Mouse (Mus musculus) layer of hippocampus, adult 2 months (tissue): Measurements from ENCODE around the gene Flnc. TPM values are rescaled to one million over a fixed set of nuclear protein-coding genes. Genes with fewer than 3 reads are reported as not detected.
"Not testable (repeated sequence)": the region's sequence is repeated elsewhere in the genome, so short reads cannot be mapped to it uniquely, and the experiment has no call there.

Experiments
- DNase-seq, 2 experiments: peaks; one replicate each; pipeline ENCODE4 v3.0.0; 2022; ENCODE audit warnings: low spot score in 2 of 2
- H3K27ac ChIP-seq: fragments of 200-600 bp; 2 replicates; pipeline ENCODE4 v1.8.1; 2022
- H3K4me3 ChIP-seq: fragments of 200-600 bp; 2 replicates; pipeline ENCODE4 v1.8.1; 2022; ENCODE audit warnings: mild to moderate bottlenecking
- CTCF ChIP-seq: fragments of 200-600 bp; conservative IDR thresholded peaks from 2 replicates; pipeline ENCODE4 v1.8.1; 2022; ENCODE audit warnings: antibody characterized with exemption, mild to moderate bottlenecking, moderate library complexity
- long read RNA-seq, 2 experiments: library from polyadenylated mRNA; stranded (forward); transcript quantifications; one replicate each; pipeline ENCODE4 v2.0.0; 2021; ENCODE audit warnings: borderline mapping rate in 2 of 2
- total RNA-seq, 2 experiments: library from RNA; stranded (reverse); gene quantifications; 2 replicates each; pipeline ENCODE4 v1.2.3; 2021

The Flnc gene
- total RNA-seq, result 1 to 10 TPM; 1.2 to 1.4 TPM
- long read RNA-seq, experiment 1, result 0 reads
- long read RNA-seq, experiment 2, partial matches to known transcripts, result 1 of 1 reads
- long read RNA-seq, experiment 2, other reads (novel, unspliced or antisense), result 0 of 1 reads

DNA sequence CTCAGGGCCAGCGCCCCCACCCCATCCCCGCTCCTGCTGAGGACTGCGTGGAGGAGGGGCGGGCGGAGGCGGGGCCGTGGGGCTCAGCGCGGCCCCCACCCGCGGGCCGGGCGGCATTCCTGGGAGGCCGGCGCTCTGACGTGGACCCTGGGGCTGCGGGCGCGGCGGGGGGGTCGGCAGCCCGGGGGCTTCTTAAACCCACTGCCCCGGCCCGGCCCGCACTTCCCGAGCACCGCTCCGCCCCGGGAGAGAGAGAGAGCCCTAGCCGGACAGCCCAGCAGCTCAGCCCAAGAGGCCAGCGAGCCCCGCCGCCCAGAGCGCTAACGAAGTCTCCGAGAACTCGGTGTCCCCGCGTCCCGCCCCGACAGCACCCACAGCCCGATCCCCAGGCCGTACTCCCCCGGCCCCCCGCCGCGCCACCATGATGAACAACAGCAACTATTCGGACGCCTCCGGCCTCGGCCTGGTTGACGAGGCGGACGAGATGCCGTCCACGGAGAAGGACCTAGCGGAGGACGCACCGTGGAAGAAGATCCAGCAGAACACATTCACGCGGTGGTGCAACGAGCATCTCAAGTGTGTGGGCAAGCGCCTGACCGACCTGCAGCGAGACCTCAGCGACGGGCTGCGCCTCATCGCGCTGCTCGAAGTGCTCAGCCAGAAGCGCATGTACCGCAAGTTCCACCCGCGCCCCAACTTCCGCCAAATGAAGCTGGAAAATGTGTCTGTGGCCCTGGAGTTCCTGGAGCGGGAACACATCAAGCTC is at the start of gene Flnc:
Gene Flnc, plus strand, starts transcription at position 219 of the 766 bp plus-strand sequence.
- DNase-seq, result no peak
- TF ChIP-seq CTCF, result no peak
- Histone ChIP-seq H3K27ac (no peak within 1 kb of the TSS), H3K4me3 (peak within 1 kb of the TSS; percentile 39)

DNA sequence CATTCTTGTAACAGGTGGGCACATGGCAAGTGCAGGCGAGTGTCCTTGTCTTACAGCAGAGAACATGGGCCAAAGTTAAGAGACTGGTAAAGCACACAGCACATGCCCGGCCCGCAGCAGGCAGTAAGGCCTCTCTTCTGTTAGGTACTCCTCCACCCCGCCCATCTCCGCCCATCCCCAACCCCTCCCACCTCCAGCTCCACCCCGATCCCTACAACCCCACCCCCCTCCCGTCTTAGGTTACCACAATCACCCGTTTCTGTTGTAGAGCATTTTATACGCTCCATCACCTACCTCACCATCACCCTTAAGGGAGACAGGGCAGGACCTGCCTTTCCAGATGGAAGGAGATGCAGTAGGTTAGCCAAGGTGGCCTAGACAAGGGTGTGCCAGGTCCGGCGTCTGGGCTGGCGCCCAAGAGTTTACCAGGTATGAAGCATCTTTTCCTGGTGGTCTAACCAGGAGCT is 45.0 kb upstream of the Flnc start, which contains the start of gene Opn1sw:
Gene Opn1sw, minus strand, starts transcription at position 417 of the 467 bp plus-strand sequence.
- H3K27ac ChIP-seq, result no peak within 1 kb of the TSS
- DNase-seq, result no peak
- no peak for TF ChIP-seq CTCF
- H3K4me3 ChIP-seq, result no peak within 1 kb of the TSS

DNA sequence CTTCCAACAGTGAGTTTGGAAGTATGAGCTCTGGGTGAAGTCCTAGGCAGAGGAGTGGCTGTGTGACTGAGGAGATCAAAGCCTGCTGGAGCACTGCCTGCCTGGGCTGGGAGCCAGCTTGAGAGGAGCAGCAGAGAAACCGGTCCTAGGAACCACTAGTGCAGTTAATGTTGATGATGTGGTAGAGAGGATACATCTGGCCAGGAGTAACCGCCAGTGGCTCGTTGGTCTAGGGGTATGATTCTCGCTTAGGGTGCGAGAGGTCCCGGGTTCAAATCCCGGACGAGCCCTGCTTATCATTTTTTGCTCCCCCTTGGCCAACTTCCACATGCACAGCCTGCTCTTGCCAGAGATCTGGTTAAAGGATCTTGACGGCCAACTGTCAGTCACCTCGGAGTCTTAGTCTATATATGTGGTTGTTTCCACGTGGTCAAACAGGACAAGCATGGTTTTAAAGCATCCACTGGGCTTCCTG is 44.4 kb upstream of the Flnc start:
- peak; percentile 71 to 82 for DNase-seq
- H3K4me3 ChIP-seq, result no peak overlapping the region
- TF ChIP-seq CTCF, result no peak
- H3K27ac ChIP-seq, result no peak overlapping the region

DNA sequence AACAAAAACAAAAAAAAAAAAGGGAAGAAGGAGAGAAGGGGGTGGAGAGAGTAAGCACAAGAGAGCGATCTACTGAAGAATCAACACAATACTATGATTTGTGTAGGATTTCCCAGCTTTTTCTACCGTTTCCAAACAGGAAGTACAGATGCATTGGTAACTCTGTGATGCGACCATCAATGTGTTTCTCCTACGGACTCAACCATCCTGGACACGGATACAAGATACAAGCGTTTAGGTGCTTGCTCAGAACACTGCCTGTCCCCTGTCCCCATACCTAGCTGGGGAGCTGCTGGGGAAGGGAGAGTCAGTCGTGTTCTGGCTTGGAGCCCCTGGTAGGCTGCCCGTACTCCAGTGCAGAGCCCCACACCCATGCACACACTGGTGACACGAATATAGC is 43.6 kb upstream of the Flnc start:
- DNase-seq, result no peak
- no peak for TF ChIP-seq CTCF
- H3K27ac ChIP-seq, result no peak overlapping the region
- no peak overlapping the region for H3K4me3 ChIP-seq

DNA sequence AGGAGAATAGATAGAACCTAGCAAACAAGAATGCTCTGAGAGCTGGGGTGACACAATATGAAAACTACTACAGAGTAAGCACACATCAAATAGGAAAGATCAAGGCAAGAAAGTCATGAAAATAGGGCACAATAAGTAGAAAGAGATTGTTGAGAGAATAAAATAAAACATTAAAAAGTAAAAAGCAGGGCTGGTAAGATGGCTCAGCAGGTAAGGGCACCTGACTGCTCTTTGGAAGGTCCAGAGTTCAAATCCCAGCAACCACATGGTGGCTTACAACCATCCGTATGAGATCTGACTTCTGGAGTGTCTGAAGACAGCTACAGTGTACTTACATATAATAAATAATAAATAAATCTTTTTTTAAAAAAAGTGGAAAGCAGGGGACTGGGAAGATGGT is 42.6 kb upstream of the Flnc start:
- DNase-seq, H3K4me3 ChIP-seq, H3K27ac ChIP-seq: not testable (repeated sequence)

DNA sequence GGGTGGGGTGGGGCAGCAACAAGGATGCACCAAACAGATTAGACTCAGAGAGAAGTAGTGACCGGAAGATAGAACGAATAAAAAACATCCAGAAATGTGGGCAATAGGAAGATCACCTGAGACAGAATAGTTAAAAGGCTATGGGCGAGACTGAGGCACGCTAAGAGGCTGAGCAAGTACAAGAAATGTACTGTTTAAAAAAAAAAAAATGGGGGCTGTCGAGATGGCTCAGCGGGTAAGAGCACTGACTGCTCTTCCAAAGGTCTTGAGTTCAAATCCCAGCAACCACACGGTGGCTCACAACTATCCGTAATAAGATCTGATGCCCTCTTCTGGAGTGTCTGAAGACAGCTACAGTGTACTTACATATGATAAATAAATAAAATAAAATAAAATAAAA is 41.8 kb upstream of the Flnc start:
- not testable (repeated sequence) for H3K27ac ChIP-seq, DNase-seq, H3K4me3 ChIP-seq

DNA sequence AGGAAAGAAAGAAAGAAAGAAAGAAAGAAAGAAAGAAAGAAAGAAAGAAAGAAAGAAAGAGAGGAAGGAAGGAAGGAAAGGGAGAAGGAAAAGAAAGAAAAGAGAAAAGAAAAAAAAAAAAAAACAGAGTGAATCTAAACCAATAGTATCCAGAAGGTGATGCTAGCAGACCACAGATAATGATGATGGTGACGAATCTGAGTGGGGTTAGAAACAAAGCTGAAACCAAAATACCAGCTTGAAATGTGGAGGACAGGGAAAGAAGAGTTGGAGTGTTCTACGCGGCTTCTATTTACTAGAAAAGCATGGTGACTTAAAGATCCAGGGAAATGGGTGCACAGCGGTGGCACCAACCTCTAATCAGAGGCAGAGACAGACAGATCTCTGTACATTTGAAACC is 41.3 kb upstream of the Flnc start:
- peak in 1 of 2 experiments; percentile 12 for DNase-seq
- H3K4me3 ChIP-seq, result no peak overlapping the region
- TF ChIP-seq CTCF, result peak; percentile 79
- H3K27ac ChIP-seq, result no peak overlapping the region

DNA sequence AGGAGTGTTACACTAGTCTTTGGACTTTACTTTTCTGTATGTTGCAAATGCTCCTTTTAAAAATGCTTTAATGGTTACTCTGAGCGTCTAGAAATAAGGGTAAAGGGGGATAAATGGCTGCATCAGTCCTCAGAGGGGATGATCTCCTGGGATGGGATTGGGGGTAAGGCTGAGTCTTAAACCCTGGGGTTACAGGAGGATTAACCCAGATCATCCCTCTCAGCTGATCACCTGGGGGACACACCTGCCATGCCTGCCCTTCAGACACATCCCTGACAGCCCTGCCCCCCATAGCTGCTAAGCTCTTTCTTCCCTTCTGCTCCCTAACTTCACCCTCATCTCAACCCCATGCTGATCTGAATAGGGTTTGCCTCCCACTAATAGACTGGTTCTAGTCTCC is 38.8 kb upstream of the Flnc start:
- TF ChIP-seq CTCF, result no peak
- no peak overlapping the region for H3K27ac ChIP-seq
- DNase-seq, result no peak
- H3K4me3 ChIP-seq, result no peak overlapping the region

DNA sequence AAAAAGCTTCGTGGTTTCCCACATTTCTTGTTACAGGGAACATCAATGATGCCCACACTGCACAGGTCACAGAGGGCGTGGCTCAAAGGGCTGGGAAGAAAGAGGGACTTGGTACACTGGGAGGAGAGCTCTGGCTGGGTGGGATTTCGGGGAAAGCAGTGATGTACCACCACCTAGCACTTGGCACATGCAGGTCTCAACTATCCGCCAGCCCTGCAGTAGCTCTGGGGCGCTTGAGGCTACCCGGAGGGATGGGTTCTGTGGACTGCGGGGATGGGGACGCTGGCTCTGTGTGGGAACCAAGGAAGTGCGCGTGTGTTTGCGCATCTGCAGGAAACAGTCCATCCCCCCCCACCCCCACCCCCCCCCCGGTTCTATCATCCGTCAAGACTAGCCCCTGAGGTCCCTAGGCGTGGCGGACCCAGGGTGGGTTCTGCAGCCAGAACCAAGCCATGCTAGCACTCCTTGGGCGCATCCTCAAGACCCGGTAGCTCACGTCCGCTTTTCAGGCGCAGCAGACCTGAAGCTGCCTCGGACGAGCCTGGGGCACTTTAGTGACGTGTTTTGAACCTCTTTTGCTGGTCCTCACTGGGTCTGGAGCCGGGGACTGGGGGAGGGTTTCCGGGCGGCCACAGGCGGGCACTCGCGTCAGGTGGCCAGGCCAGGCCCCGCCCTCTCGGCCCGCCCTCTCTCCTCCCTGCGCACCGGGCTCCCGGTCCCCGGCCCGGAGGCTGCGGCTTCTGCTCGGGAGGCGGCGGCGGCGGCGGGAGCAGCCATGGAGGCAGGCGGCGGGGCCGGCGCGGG is 36.9 kb upstream of the Flnc start, which contains the start of gene Ccdc136:
Gene Ccdc136, plus strand, starts transcription at position 400 of the 804 bp plus-strand sequence.
- TF ChIP-seq CTCF, result no peak
- peak within 1 kb of the TSS; percentile 70 for H3K4me3 ChIP-seq
- peak; percentile 74 to 84 for DNase-seq

DNA sequence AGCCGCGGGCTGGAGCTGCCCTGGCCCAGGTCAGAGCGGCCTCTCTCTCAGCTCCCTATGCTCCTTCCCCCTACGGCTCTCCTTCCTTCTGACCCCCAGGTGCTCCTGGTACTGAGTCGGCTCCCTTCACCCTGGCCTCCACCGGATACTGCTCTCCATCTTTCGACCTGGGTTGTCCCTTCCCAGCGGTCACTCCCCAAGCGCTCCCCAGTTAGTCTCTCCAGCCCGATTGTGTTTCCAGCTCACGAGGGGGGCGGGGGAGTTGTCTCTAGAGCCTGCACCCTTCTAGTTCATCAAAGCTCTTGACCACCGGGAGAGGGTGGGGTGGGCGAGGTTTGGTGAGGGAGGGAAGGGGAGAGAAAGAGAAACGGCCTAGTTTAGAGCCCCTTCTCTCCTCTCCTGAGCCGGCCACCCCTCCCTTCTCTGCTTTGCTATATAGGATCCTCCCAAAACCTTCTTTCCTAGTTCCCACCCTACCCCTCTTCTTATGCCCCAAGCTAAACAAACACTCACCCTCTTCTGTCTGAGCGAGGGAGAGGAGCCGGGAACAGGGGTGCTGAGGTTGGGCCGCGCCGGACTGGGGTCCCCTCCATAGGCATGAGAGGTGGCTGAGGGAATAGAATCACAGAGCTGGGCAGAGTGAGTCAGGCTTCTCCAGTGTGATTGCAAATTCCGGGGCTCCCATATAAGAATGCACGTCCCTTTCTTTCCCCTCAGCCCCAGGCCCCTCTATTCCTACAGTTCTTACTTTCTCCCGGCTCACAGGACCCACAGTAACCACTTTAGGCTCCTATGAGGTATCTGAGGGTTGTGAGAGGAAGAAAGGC is 36.1 kb upstream of the Flnc start:
- peak overlapping the region; percentile 85 for H3K27ac ChIP-seq
- peak overlapping the region; percentile 70 for H3K4me3 ChIP-seq
- TF ChIP-seq CTCF, result no peak
- peak in 1 of 2 experiments; percentile 8 for DNase-seq

More for the DNA sequence above, 36.9 kb upstream of the Flnc start, which contains the start of gene Ccdc136:
- H3K27ac ChIP-seq, result peak within 1 kb of the TSS; percentile 85

DNA sequence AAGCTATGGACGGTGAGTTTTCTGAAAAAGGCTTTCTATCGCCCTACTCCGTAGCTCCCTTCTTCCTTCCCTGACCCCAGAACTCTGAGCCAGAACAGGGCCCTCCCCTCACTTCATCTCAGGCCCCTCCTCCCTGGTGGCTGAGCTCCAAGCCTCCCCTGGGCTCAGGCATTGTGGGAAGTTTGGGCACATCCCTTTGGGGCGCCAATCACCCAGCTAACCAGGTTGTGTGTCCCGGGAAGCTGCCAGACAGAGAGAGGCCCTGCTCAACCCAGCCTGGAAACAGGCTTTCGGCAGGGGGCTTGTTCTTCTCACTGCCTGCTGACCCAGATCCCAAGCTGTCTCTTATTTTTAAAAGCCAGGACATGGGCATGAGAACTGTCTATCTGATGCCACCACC is 35.5 kb upstream of the Flnc start:
- Histone ChIP-seq H3K4me3 (peak overlapping the region; percentile 70), H3K27ac (peak overlapping the region; percentile 85; the same call in 1 of the 2 replicates)
- no peak for TF ChIP-seq CTCF
- peak; percentile 33 to 39 for DNase-seq

DNA sequence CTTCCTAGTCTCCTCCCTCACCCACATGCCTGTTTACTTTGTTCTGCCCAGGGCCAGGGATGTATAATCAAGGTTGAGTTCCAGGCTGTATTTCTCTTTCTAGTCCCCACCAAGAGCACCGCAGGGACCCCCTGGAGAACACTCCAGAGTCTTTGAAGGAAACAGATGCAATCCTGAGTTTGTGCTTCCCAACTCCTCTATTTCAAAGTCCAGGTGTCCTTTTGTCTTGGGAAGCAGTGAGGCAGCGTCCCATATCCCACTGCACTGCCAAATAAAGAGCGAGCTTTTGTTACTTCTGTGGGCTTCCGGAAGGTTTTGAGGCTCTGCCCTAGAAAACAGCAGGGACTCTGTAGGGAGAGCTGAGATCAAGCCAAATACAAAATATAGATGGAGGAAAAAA is 33.2 kb upstream of the Flnc start:
- Histone ChIP-seq H3K4me3 (no peak overlapping the region), H3K27ac (no peak overlapping the region)
- DNase-seq, result no peak
- TF ChIP-seq CTCF, result no peak
